Mouse (Mus musculus) liver, embryonic 14.5 days (tissue): Measurements from ENCODE around the gene Dop1a.

ENCODE experiments used
- CTCF ChIP-seq: IDR thresholded peaks from 2 replicates; pipeline ENCODE4 v1.5.1; 2016; ENCODE audit warnings: antibody characterized with exemption, low read depth, control low read depth
- EP300 ChIP-seq: IDR thresholded peaks from 2 replicates; pipeline ENCODE4 v1.6.1; 2016; ENCODE audit warnings: antibody characterized with exemption, low read depth

DNA sequence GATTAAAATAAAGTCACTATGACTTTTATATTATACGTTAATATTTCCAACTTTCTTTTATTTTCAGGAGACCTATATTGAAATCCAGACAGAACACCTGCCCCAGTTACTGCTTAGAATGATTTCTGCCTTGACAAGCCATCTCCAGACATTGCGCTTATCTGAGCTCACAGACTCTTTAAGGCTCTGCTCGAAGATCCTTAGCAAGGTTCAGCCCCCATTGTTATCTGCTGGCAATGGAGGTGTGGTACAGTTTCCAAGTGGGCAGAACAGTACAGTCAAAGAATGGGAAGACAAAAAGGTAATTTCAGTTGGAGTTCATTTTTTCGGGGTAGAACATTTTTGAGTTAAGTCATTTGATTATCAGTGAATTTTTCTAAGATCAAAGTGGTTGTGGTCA lies 40.5 kb downstream of the Dop1a start:
- TF ChIP-seq CTCF (no peak), EP300 (peak; percentile 52)
